Mouse (Mus musculus) embryonic fibroblast, embryonic 13.5 days (primary cell): ENCODE measurements around the gene Gm10642.

Experiments used
- CTCF ChIP-seq: IDR thresholded peaks from 2 replicates; pipeline ENCODE4 v1.5.1; 2011; ENCODE audit warnings: mild to moderate bottlenecking, control low read depth, low read length, moderate library complexity, borderline replicate concordance; ENCODE audit not compliant: insufficient read depth
- POLR2A ChIP-seq: IDR thresholded peaks from 2 replicates; pipeline ENCODE4 v1.6.1; 2011; ENCODE audit warnings: low read depth, mild to moderate bottlenecking, control low read depth, low read length, moderate library complexity

GRCm38 (mm10) chr9:70682202-70682601, 26.2 kb downstream of the Gm10642 start:
- no peak for TF ChIP-seq CTCF
- no peak for TF ChIP-seq POLR2A
